Mouse (Mus musculus) myocyte (in vitro differentiated cells): ENCODE data around the gene Marveld1.

Source experiments
- E2F4 ChIP-seq: IDR thresholded peaks from one replicate; pipeline ENCODE4 v1.6.1; 2011; ENCODE audit warnings: mild to moderate bottlenecking, control low read depth, moderate library complexity; ENCODE audit not compliant: insufficient read depth
- MAX ChIP-seq: IDR thresholded peaks from one replicate; pipeline ENCODE4 v1.6.1; 2011; ENCODE audit warnings: low read depth, mild to moderate bottlenecking, control low read depth
- POLR2A ChIP-seq: IDR thresholded peaks from one replicate; pipeline ENCODE4 v1.6.1; 2011; ENCODE audit warnings: low read depth, mild to moderate bottlenecking, control low read depth, moderate library complexity; ENCODE audit not compliant: insufficient read length
- POLR2AphosphoS2 ChIP-seq: IDR thresholded peaks from one replicate; pipeline ENCODE4 v1.6.1; 2011; ENCODE audit warnings: low read depth, control low read depth; ENCODE audit not compliant: insufficient read length
- TCF12 ChIP-seq: IDR thresholded peaks from one replicate; pipeline ENCODE4 v1.6.1; 2011; ENCODE audit warnings: mild to moderate bottlenecking, control low read depth; ENCODE audit not compliant: poor library complexity, insufficient read depth, severe bottlenecking

DNA sequence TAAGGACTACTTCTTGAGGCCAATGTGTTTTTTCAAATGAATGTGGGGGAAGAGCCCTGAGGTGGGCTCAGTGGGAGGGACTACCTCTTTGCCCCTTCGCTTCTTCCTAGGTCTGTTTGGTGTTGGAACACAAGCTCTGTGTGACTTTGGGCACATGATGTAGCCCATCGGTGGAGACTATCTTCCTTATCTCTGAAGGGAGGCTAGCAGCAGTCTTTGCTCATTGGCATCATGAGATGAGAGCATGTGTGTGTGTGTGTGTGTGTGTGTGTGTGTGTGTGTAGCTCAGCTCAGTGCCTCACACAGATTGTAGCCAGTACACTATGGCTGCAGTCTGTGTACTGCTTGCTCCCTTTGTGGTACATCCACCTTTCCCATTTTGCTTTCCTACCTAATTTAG, 30.3 kb downstream of the Marveld1 start:
- TF ChIP-seq POLR2A (no peak), MAX (no peak), TCF12 (no peak), E2F4 (no peak), POLR2AphosphoS2 (no peak)
